Mouse (Mus musculus) ES-E14 (cell line): Measurements from ENCODE around the gene Nfatc2.

Experiments
- CHD2 ChIP-seq: IDR thresholded peaks from 2 replicates; pipeline ENCODE4 v1.6.1; 2014; ENCODE audit warnings: mild to moderate bottlenecking, low read depth, low read length, inconsistent platforms
- HCFC1 ChIP-seq: IDR thresholded peaks from 2 replicates; pipeline ENCODE4 v1.6.1; 2012; ENCODE audit warnings: low read length, inconsistent platforms, borderline replicate concordance; ENCODE audit not compliant: insufficient read depth
- ZC3H11A ChIP-seq: IDR thresholded peaks from 2 replicates; pipeline ENCODE4 v1.6.1; 2012; ENCODE audit warnings: low read depth, mild to moderate bottlenecking, inconsistent platforms, low read length, borderline replicate concordance
- ZNF384 ChIP-seq: IDR thresholded peaks from 2 replicates; pipeline ENCODE4 v1.6.1; 2012; ENCODE audit warnings: low read depth, low read length, inconsistent platforms

- no peak for TF ChIP-seq ZNF384
- no peak for TF ChIP-seq ZC3H11A
- TF ChIP-seq HCFC1: no peak
- TF ChIP-seq CHD2: no peak
These were observed 537 bp downstream of the Nfatc2 start for GRCm38 (mm10) chr2:168600750-168601490.
